Mouse (Mus musculus): ENCODE results near the gene Rph3a.

DNA sequence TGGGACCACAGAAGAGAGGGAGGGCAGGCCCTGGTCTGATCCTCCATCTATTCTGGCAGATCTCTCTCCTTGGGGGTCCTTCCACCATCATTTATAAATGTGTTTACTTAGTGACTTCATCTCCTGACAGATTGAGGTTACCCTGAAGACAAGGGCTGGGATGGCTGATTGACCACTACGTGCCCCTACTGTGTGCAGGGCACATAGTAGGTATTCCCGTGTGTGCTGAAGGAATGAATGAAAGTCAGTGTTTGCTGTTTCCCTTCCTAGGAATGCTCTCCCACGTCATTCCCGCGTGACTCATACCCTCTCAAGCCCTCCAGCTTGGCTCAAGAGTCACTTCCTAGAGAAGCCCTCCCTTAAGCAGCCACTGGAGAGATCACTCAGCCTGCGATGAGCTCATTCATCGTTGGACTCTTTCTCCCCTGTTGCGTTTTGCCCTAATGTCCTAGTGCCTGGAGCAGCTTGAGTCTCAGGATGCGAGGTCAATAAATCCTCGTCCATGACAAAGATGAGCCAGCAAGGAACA is 57.6 kb downstream of the Rph3a start:
- TF ChIP-seq GATA1 (IDR thresholded peaks at IDR 0.05; ENCODE audit: low read length), result no peak
- no peak for TF ChIP-seq TAL1 (IDR thresholded peaks at IDR 0.05; ENCODE audit: low read length)

All from erythroblast, embryonic 14.5 days (primary cell).